Mouse (Mus musculus): Measurements from ENCODE around the gene Nfyb.

GRCm38 (mm10) chr10:82807238-82807637 is 43.3 kb upstream of the Nfyb start:
- no peak for TF ChIP-seq CTCF (IDR thresholded peaks at IDR 0.05; ENCODE audit: low read depth)
- TF ChIP-seq EP300 (IDR thresholded peaks at IDR 0.05; ENCODE audit: low read depth) = no peak

Measured in liver, postnatal 0 days (tissue).